Comparison of ENCODE assay signal across 9 mouse cellular contexts in genomic region chr17:80875352-80876044, GRCm38 (mm10).
DNase-seq lines count a peak whose midpoint lies in the region; ATAC-seq and TF ChIP-seq lines count a peak whose summit lies in the region.
"Had no signal": no experiment of that assay in that cellular context is flagged by ENCODE, and none has a peak within 500 bp of the region (broad histone marks: within the 10 kb centered on the region; RNA-seq: fewer than 3 reads in every experiment).

No protein-coding gene starts in this region.

- H3K27ac ChIP-seq in liver, postnatal 0 days (ENCODE audit: low read depth) = no peak overlapping the region
- no peak overlapping the region for H3K27ac ChIP-seq in limb, embryonic 10.5 days

- no peaks in the 10 kb centered on the region for H3K36me3 ChIP-seq in liver, postnatal 0 days (replicated peaks; ENCODE audit: insufficient read depth, low read length)
- H3K36me3 ChIP-seq in limb, embryonic 10.5 days = no peaks in the 10 kb centered on the region

- H3K4me1 ChIP-seq in liver, postnatal 0 days (ENCODE audit: insufficient read depth) = no peaks in the 10 kb centered on the region
- H3K4me1 ChIP-seq in lung, adult 2 months (ENCODE audit: control insufficient read depth, insufficient read depth, low read length) = no peaks in the 10 kb centered on the region; the same call in 1 of the 2 replicates
- H3K4me1 ChIP-seq in limb, embryonic 10.5 days = 0 out of 2 replicates have a peak, but pooled peaks cover 2% of the 10 kb centered on the region

- H3K9me3 ChIP-seq in liver, postnatal 0 days (ENCODE audit: low read length) = no peaks in the 10 kb centered on the region
- H3K9me3 ChIP-seq in limb, embryonic 10.5 days (replicated peaks) = no peaks in the 10 kb centered on the region

- intact Hi-C loops in heart, postnatal 10 days (cut with DNase I) = loop anchor here (1.0 kb wide), 1 partner anchor 107 kb away; no protein-coding TSS in a partner anchor

- no peak for TF ChIP-seq EP300 in liver, postnatal 0 days (IDR thresholded peaks at IDR 0.05; ENCODE audit: low read depth)

- H3K4me2 ChIP-seq in liver, postnatal 0 days (ENCODE audit: low read depth, low read length) = no peak overlapping the region

- peak; percentile 56 for TF ChIP-seq CTCF in liver, postnatal 0 days (IDR thresholded peaks at IDR 0.05; ENCODE audit: low read depth)
- peak; percentile 56 for TF ChIP-seq CTCF in lung, adult 2 months (IDR thresholded peaks at IDR 0.05; ENCODE audit: insufficient read depth, low read length)

- no peak overlapping the region for H3K9ac ChIP-seq in liver, postnatal 0 days (replicated peaks)

- H3K4me3 ChIP-seq in liver, postnatal 0 days (ENCODE audit: low read depth, low read length) = no peak overlapping the region
- no peak overlapping the region for H3K4me3 ChIP-seq in lung, adult 2 months (replicated peaks; ENCODE audit: extremely low read depth, low read depth, low read length)
- H3K4me3 ChIP-seq in limb, embryonic 10.5 days = no peak overlapping the region
- H3K4me3 ChIP-seq: myocyte had no signal

- ATAC-seq in liver, postnatal 0 days = no peak

- no peak for DNase-seq in liver, postnatal 0 days
- no peak for DNase-seq in liver
- DNase-seq in cerebellum, adult 11-12 months = peak; percentile 84
- DNase-seq in heart, postnatal 10 days = peak; percentile 57 to 64
- DNase-seq in lung, adult 2 months = no peak
- DNase-seq in testis, postnatal 10 days (ENCODE audit: low spot score) = peak; percentile 61
- DNase-seq in spleen, postnatal 36 days (ENCODE audit: low spot score in 2 of 2) = no peak
- no peak for DNase-seq in limb, embryonic 10.5 days (ENCODE audit: low spot score)

- H3K27me3 ChIP-seq in liver, postnatal 0 days (ENCODE audit: insufficient read depth, low read length) = no peaks in the 10 kb centered on the region
- H3K27me3 ChIP-seq in limb, embryonic 10.5 days (ENCODE audit: low read depth, poor library complexity, severe bottlenecking) = no peaks in the 10 kb centered on the region

- TF ChIP-seq POLR2A in lung, adult 2 months (IDR thresholded peaks at IDR 0.05; ENCODE audit: borderline replicate concordance, extremely low read depth, low read depth, low read length) = no peak

- whole genome bisulfite sequencing in liver, postnatal 0 days (ENCODE audit: insufficient replicate concordance) = 42% methylated on average over 7 of the region's 7 CpGs
- WGBS in lung, adult 2 months = 41% methylated on average over 7 of the region's 7 CpGs
- 53% methylated on average over 7 of the region's 7 CpGs for WGBS in limb, embryonic 10.5 days

Comparison
In these comparisons a context has a peak if more than half of its experiments do, and no peak if none do; other contexts are left out.
1. DNase-seq: peak in cerebellum, adult 11-12 months (single experiment), heart, postnatal 10 days (2 of 2) and testis, postnatal 10 days (single experiment); none in liver, postnatal 0 days (single experiment), liver (single experiment), lung, adult 2 months (single experiment), spleen, postnatal 36 days (0 of 2) and limb, embryonic 10.5 days (single experiment).